In the genomic region with DNA sequence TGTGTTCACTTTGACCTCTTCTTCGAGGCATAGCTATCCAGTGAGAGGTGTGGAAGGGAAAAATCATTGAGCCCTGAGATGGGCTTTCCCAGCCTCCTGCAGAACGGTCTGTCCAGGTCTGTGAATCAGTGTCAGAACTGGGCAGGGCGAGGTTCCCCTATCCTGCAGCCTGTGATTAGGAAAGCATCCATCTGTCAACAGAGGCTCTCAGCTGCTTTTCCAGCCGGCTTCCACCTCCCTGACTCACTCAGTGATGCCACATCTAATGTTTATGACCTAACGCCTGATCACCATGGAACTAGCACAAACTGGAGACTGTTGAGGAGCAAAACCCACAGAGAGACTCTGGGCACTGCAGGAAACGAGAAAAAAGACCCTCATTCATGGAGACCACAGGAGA, we compare ENCODE assay signal across 11 mouse cellular contexts.
A peak's percentile ranks its signal among the peaks of the same experiment; 100 is the strongest.
DNase-seq lines count a peak whose midpoint lies in the region; ATAC-seq and TF ChIP-seq lines count a peak whose summit lies in the region.
"Had no signal": no experiment of that assay in that cellular context is flagged by ENCODE, and none has a peak within 500 bp of the region (broad histone marks: within the 10 kb centered on the region; RNA-seq: fewer than 3 reads in every experiment).

No protein-coding gene starts in this region.

- no peak for TF ChIP-seq CTCF in thymus, adult 2 months (IDR thresholded peaks at IDR 0.05; ENCODE audit: borderline replicate concordance, control insufficient read depth, extremely low read depth, insufficient read depth, low read length, poor library complexity)

- H3K9me3 ChIP-seq in heart, embryonic 12.5 days (replicated peaks) = 0 out of 2 replicates have a peak, but pooled peaks cover 6% of the 10 kb centered on the region
- no peaks in the 10 kb centered on the region for H3K9me3 ChIP-seq in limb, embryonic 15.5 days
- H3K9me3 ChIP-seq: forebrain, embryonic 12.5 days; liver, embryonic 13.5 days had no signal

- no peak overlapping the region for H3K4me2 ChIP-seq in heart, embryonic 12.5 days
- H3K4me2 ChIP-seq in limb, embryonic 15.5 days = no peak overlapping the region
- H3K4me2 ChIP-seq: forebrain, embryonic 12.5 days; liver, embryonic 13.5 days had no signal

- H3K27me3 ChIP-seq in heart, embryonic 12.5 days (replicated peaks) = no peaks in the 10 kb centered on the region
- no peaks in the 10 kb centered on the region for H3K27me3 ChIP-seq in limb, embryonic 15.5 days
- no peaks in the 10 kb centered on the region for H3K27me3 ChIP-seq in thymus, adult 2 months (ENCODE audit: control insufficient read depth, insufficient read depth, low read length)
- H3K27me3 ChIP-seq: forebrain, embryonic 12.5 days; liver, embryonic 13.5 days had no signal

- H3K4me3 ChIP-seq in heart, embryonic 12.5 days = no peak overlapping the region
- H3K4me3 ChIP-seq in limb, embryonic 15.5 days = no peak overlapping the region
- H3K4me3 ChIP-seq in thymus, adult 2 months (ENCODE audit: control insufficient read depth, insufficient read depth, low read length) = no peak overlapping the region
- H3K4me3 ChIP-seq: forebrain, embryonic 12.5 days; liver, embryonic 13.5 days had no signal

- H3K9ac ChIP-seq in heart, embryonic 12.5 days = no peak overlapping the region
- no peak overlapping the region for H3K9ac ChIP-seq in limb, embryonic 15.5 days
- H3K9ac ChIP-seq: forebrain, embryonic 12.5 days; liver, embryonic 13.5 days had no signal

- intact Hi-C loops in left cerebral cortex, postnatal 36 days (cut with DNase I) = no loop called here

- peak overlapping the region; percentile 54; the same call in 1 of the 2 replicates for H3K27ac ChIP-seq in heart, embryonic 12.5 days (ENCODE audit: poor library complexity, severe bottlenecking)
- H3K27ac ChIP-seq in limb, embryonic 15.5 days = peak overlapping the region; percentile 62
- H3K27ac ChIP-seq in thymus, adult 2 months (ENCODE audit: control insufficient read depth, insufficient read depth, low read length) = no peak overlapping the region
- H3K27ac ChIP-seq: forebrain, embryonic 12.5 days; liver, embryonic 13.5 days had no signal

- no peaks in the 10 kb centered on the region for H3K36me3 ChIP-seq in heart, embryonic 12.5 days
- H3K36me3 ChIP-seq in limb, embryonic 15.5 days = no peaks in the 10 kb centered on the region
- H3K36me3 ChIP-seq in thymus, adult 2 months (ENCODE audit: control insufficient read depth, insufficient read depth, low read length) = no peaks in the 10 kb centered on the region
- H3K36me3 ChIP-seq: forebrain, embryonic 12.5 days; liver, embryonic 13.5 days had no signal

- ATAC-seq in cerebellum, adult (ENCODE audit: insufficient number of reproducible peaks, low FRiP score, low TSS enrichment) = 0 out of 2 replicates have a peak, but pooled peaks have one; percentile 6
- ATAC-seq in heart, embryonic 12.5 days (ENCODE audit: insufficient number of reproducible peaks, low FRiP score) = no peak
- no peak for ATAC-seq in limb, embryonic 15.5 days (ENCODE audit: insufficient number of reproducible peaks, low FRiP score, low TSS enrichment, low read depth)

- 13% methylated on average over 6 of the region's 6 CpGs for WGBS in heart, embryonic 12.5 days
- 54% methylated on average over 6 of the region's 6 CpGs for WGBS in limb, embryonic 15.5 days
- WGBS in thymus, adult 2 months = 94% methylated on average over 6 of the region's 6 CpGs

- no peak for TF ChIP-seq POLR2A in thymus, adult 2 months (IDR thresholded peaks at IDR 0.05; ENCODE audit: control insufficient read depth, extremely low read depth, insufficient read depth, low read length, poor library complexity)

- DNase-seq in cerebellum, adult 11-12 months = no peak
- peak; percentile 55 for DNase-seq in 3T3-L1 (ENCODE audit: low read depth, low spot score)
- DNase-seq in right cerebral cortex, postnatal 4 days = no peak
- DNase-seq in thymus, adult 2 months = no peak
- no peak for DNase-seq in left cerebral cortex, postnatal 36 days (ENCODE audit: low spot score in 2 of 2)
- DNase-seq: liver, embryonic 13.5 days; right cerebral cortex, postnatal 25 days had no signal

- H3K4me1 ChIP-seq in heart, embryonic 12.5 days (replicated peaks) = peaks cover 39% of the 10 kb centered on the region
- H3K4me1 ChIP-seq in limb, embryonic 15.5 days = peaks cover 19% of the 10 kb centered on the region
- no peaks in the 10 kb centered on the region for H3K4me1 ChIP-seq in thymus, adult 2 months (replicated peaks; ENCODE audit: control insufficient read depth, insufficient read depth, low read length)
- H3K4me1 ChIP-seq: forebrain, embryonic 12.5 days; liver, embryonic 13.5 days had no signal
